Mouse (Mus musculus): Measurements from ENCODE around the gene Armcx4. TPM values are rescaled to one million over a fixed set of nuclear protein-coding genes. Genes with fewer than 3 reads are reported as not detected.

Gene Armcx4
- polyA plus RNA-seq, 1 experiment, result 4.0 TPM

- TF ChIP-seq USF1 (IDR thresholded peaks at IDR 0.05; ENCODE audit: low read depth), result no peak
- TF ChIP-seq MYOD1 (IDR thresholded peaks at IDR 0.05; ENCODE audit: control insufficient read depth in 1 of 3, insufficient read length in 2 of 3, low read depth in 2 of 3), result no peak
- no peak for TF ChIP-seq TCF12 (IDR thresholded peaks at IDR 0.05; ENCODE audit: insufficient read depth, poor library complexity, severe bottlenecking)
- no peak for TF ChIP-seq POLR2AphosphoS2 (IDR thresholded peaks at IDR 0.05; ENCODE audit: insufficient read length, low read depth)
- TF ChIP-seq TCF3 (IDR thresholded peaks at IDR 0.05; ENCODE audit: insufficient read length, low read depth), result no peak
- no peak for TF ChIP-seq MYOG (IDR thresholded peaks at IDR 0.05; ENCODE audit: control insufficient read depth in 1 of 3, insufficient read depth in 1 of 3, insufficient read length in 2 of 3, low read depth in 2 of 3)
- TF ChIP-seq SRF (IDR thresholded peaks at IDR 0.05; ENCODE audit: control insufficient read depth, insufficient read length, low read depth), result no peak
- no peak for TF ChIP-seq POLR2A (IDR thresholded peaks at IDR 0.05; ENCODE audit: insufficient read length, low read depth)
- TF ChIP-seq REST (IDR thresholded peaks at IDR 0.05; ENCODE audit: insufficient read depth, insufficient read length), result no peak
- TF ChIP-seq MAX (IDR thresholded peaks at IDR 0.05; ENCODE audit: low read depth), result no peak
- TF ChIP-seq E2F4 (IDR thresholded peaks at IDR 0.05; ENCODE audit: insufficient read depth), result no peak
- no peak for TF ChIP-seq CEBPB (IDR thresholded peaks at IDR 0.05; ENCODE audit: insufficient read depth, poor library complexity, severe bottlenecking)
- no peaks in the 10 kb centered on the region for H3K79me2 ChIP-seq (ENCODE audit: control insufficient read depth, insufficient read depth)
- no peaks in the 10 kb centered on the region for H3K36me3 ChIP-seq (ENCODE audit: control insufficient read depth, insufficient read depth)
- no peaks in the 10 kb centered on the region for H3K27me3 ChIP-seq (ENCODE audit: control insufficient read depth, insufficient read depth, insufficient read length)
- no peak overlapping the region for H3K4me2 ChIP-seq (ENCODE audit: low read depth)
- no peak overlapping the region for H3ac ChIP-seq (ENCODE audit: control insufficient read depth, insufficient read length)
- H3K4me3 ChIP-seq, result no peak overlapping the region
Observed at GRCm38 (mm10) chrX:134737796-134738195, 51.5 kb downstream of the Armcx4 start.

- no peaks in the 10 kb centered on the region for H3K27me3 ChIP-seq (ENCODE audit: control insufficient read depth, insufficient read depth, insufficient read length)
- no peaks in the 10 kb centered on the region for H3K79me2 ChIP-seq (ENCODE audit: control insufficient read depth, insufficient read depth)
- no peak overlapping the region for H3K4me3 ChIP-seq
- TF ChIP-seq MAX (IDR thresholded peaks at IDR 0.05; ENCODE audit: low read depth) (no peak), CEBPB (IDR thresholded peaks at IDR 0.05; ENCODE audit: insufficient read depth, poor library complexity, severe bottlenecking) (no peak), REST (IDR thresholded peaks at IDR 0.05; ENCODE audit: insufficient read depth, insufficient read length) (no peak)
- H3K36me3 ChIP-seq (ENCODE audit: control insufficient read depth, insufficient read depth), result no peaks in the 10 kb centered on the region
- H3K4me2 ChIP-seq (ENCODE audit: low read depth), result peak overlapping the region; percentile 22
- H3ac ChIP-seq (ENCODE audit: control insufficient read depth, insufficient read length), result no peak overlapping the region
Observed at GRCm38 (mm10) chrX:134739160-134739559, 52.8 kb downstream of the Armcx4 start.

- H3K27me3 ChIP-seq (ENCODE audit: control insufficient read depth, insufficient read depth, insufficient read length), result no peaks in the 10 kb centered on the region
- no peak overlapping the region for H3ac ChIP-seq (ENCODE audit: control insufficient read depth, insufficient read length)
- no peaks in the 10 kb centered on the region for H3K79me2 ChIP-seq (ENCODE audit: control insufficient read depth, insufficient read depth)
- H3K4me3 ChIP-seq, result no peak overlapping the region
- no peak overlapping the region for H3K4me2 ChIP-seq (ENCODE audit: low read depth)
- H3K36me3 ChIP-seq (ENCODE audit: control insufficient read depth, insufficient read depth), result no peaks in the 10 kb centered on the region
- TF ChIP-seq REST (IDR thresholded peaks at IDR 0.05; ENCODE audit: insufficient read depth, insufficient read length) (no peak), POLR2AphosphoS2 (IDR thresholded peaks at IDR 0.05; ENCODE audit: insufficient read length, low read depth) (no peak)
Observed at GRCm38 (mm10) chrX:134741862-134742261, 55.5 kb downstream of the Armcx4 start.

Other genes starting within 250 kb of the Armcx4 start
- gene Taf7l, start 210.0 kb upstream of the Armcx4 start, polyA plus RNA-seq (2012; fragmentation: generic; extraction: Trizol), result 0.41 TPM
- gene Timm8a1, start 144.7 kb upstream of the Armcx4 start, polyA plus RNA-seq (2012; fragmentation: generic; extraction: Trizol), result 24.1 TPM
- not detected for gene Btk, start 102.9 kb upstream of the Armcx4 start, polyA plus RNA-seq (2012; fragmentation: generic; extraction: Trizol)
- gene Rpl36a, start 100.9 kb upstream of the Armcx4 start, polyA plus RNA-seq (2012; fragmentation: generic; extraction: Trizol), result 1,272 TPM
- 6.2 TPM for gene Gla, start 85.4 kb upstream of the Armcx4 start, polyA plus RNA-seq (2012; fragmentation: generic; extraction: Trizol)
- gene Hnrnph2, start 85.3 kb upstream of the Armcx4 start, polyA plus RNA-seq (2012; fragmentation: generic; extraction: Trizol), result 24.6 TPM
- 6.0 TPM for gene Armcx1, start 31.4 kb downstream of the Armcx4 start, polyA plus RNA-seq (2012; fragmentation: generic; extraction: Trizol)
- 6.7 TPM for gene Armcx6, start 64.9 kb downstream of the Armcx4 start, polyA plus RNA-seq (2012; fragmentation: generic; extraction: Trizol)
- gene Armcx3, start 70.1 kb downstream of the Armcx4 start, polyA plus RNA-seq (2012; fragmentation: generic; extraction: Trizol), result 24.2 TPM
- 49.4 TPM for gene Armcx2, start 122.7 kb downstream of the Armcx4 start, polyA plus RNA-seq (2012; fragmentation: generic; extraction: Trizol)

All from myocyte (in vitro differentiated cells).